Mouse (Mus musculus): ENCODE results near the gene Smarcd1. TPM values are rescaled to one million over a fixed set of nuclear protein-coding genes. Genes with fewer than 3 reads are reported as not detected.

Gene Smarcd1
- 2.4 TPM for polyA plus RNA-seq (2014; fragmentation: Illumina TruSeq; extraction: RNeasy Lipid Tissue Mini Kit (QIAGEN cat#74804); ENCODE audit: low read depth, low replicate concordance)

DNA sequence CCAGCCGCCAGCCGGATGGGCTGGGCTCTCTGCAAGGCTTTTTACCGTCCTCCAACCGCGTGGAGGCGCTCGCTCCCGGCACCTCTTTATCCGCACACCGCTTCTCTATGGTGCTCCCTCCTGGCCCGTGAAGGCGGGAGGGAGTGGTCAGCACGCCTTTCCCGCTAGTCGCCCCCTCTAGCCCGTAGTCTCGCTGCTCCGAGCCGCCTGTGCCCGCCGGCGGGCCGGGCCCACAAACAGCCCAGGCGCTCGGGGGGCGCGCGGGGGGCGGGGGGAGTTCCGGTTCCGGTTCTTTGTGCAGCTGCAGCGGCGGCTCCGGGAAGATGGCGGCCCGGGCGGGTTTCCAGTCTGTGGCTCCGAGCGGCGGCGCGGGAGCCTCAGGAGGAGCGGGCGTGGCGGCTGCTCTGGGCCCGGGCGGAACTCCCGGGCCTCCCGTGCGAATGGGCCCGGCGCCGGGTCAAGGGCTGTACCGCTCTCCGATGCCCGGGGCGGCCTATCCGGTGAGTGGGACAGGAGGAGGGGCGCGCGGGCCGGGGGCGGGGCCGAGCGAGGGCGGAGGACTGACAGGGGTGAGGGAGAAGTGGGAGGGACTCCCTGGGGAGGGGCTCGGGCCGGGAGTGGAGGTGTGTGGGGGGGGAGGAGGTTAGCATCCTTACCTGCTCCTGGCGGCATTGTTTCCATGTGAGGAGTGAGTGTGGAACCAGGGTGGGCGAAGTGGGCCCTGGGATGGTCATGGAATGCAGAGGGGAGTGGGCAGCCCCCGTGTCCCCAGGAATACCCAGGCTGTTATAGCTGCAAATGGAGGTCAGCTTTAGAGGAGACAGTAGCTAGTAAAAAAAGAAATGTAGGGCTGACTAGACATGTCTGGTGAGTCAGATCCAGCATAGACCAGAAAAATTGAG is at the start of gene Smarcd1:
Smarcd1 (plus strand) TSS at position 131 of the 902 bp plus-strand sequence.

GRCm38 (mm10) chr15:99670154-99670821 is 31.6 kb upstream of the Smarcd1 start, which contains the start of gene Asic1:
Gene Asic1, plus strand, starts transcription at chr15:99670368.

DNA sequence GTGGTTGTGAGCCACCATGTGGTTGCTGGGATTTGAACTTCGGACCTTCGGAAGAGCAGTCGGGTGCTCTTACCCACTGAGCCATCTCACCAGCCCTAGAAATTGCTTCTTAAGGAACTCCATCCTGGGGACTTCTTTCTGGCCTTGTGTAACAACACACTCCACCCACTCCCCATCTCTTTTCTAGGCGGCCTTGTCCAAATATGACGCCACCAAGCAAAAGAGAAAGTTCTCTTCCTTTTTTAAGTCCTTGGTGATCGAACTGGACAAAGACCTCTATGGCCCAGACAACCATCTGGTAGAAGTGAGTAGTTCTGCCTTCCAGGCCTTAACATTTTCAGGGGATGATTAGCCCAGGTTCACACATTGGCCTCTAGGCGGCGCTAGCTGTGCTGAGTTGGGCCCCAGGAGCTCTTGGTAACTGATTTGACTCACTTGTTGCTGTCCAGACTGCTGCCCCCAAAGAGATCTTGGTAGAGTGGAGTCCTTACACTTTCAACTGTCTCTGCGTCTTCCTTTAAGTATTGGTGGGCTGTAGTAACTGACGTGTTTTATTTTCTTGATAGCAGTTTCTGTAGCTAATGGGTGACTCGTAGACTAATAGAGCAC is 3.6 kb downstream of the Smarcd1 start, which contains the start of gene Gm17349:
Gm17349 (minus strand) TSS at position 51 of the 609 bp plus-strand sequence.

GRCm38 (mm10) chr15:99717386-99718334 is 15.7 kb downstream of the Smarcd1 start, which contains the start of gene Gpd1:
Gene Gpd1, plus strand, starts transcription at chr15:99717515.

GRCm38 (mm10) chr15:99725341-99726155 is 23.6 kb downstream of the Smarcd1 start, which contains the start of gene Cox14:
Gene Cox14, plus strand, starts transcription at chr15:99725618.

Other genes with a start within 250 kb of the Smarcd1 start
- gene Nckap5l, start 244.4 kb upstream of the Smarcd1 start, polyA plus RNA-seq (2014; fragmentation: Illumina TruSeq; extraction: RNeasy Lipid Tissue Mini Kit (QIAGEN cat#74804); ENCODE audit: low read depth, low replicate concordance) = not detected
- gene Bcdin3d, start 227.4 kb upstream of the Smarcd1 start, polyA plus RNA-seq (2014; fragmentation: Illumina TruSeq; extraction: RNeasy Lipid Tissue Mini Kit (QIAGEN cat#74804); ENCODE audit: low read depth, low replicate concordance) = 0.64 TPM
- not detected for gene Faim2, start 174.0 kb upstream of the Smarcd1 start, polyA plus RNA-seq (2014; fragmentation: Illumina TruSeq; extraction: RNeasy Lipid Tissue Mini Kit (QIAGEN cat#74804); ENCODE audit: low read depth, low replicate concordance)
- gene Aqp2, start 123.1 kb upstream of the Smarcd1 start, polyA plus RNA-seq (2014; fragmentation: Illumina TruSeq; extraction: RNeasy Lipid Tissue Mini Kit (QIAGEN cat#74804); ENCODE audit: low read depth, low replicate concordance) = not detected
- gene Aqp5, start 111.3 kb upstream of the Smarcd1 start, polyA plus RNA-seq (2014; fragmentation: Illumina TruSeq; extraction: RNeasy Lipid Tissue Mini Kit (QIAGEN cat#74804); ENCODE audit: low read depth, low replicate concordance) = not detected
- gene Aqp6, start 100.7 kb upstream of the Smarcd1 start, polyA plus RNA-seq (2014; fragmentation: Illumina TruSeq; extraction: RNeasy Lipid Tissue Mini Kit (QIAGEN cat#74804); ENCODE audit: low read depth, low replicate concordance) = not detected
- 0.82 TPM for gene Racgap1, start 50.5 kb upstream of the Smarcd1 start, polyA plus RNA-seq (2014; fragmentation: Illumina TruSeq; extraction: RNeasy Lipid Tissue Mini Kit (QIAGEN cat#74804); ENCODE audit: low read depth, low replicate concordance)
- gene Asic1, start 31.8 kb upstream of the Smarcd1 start, polyA plus RNA-seq (2014; fragmentation: Illumina TruSeq; extraction: RNeasy Lipid Tissue Mini Kit (QIAGEN cat#74804); ENCODE audit: low read depth, low replicate concordance) = not detected
- not detected for gene Gm17349, start 3.4 kb downstream of the Smarcd1 start, polyA plus RNA-seq (2014; fragmentation: Illumina TruSeq; extraction: RNeasy Lipid Tissue Mini Kit (QIAGEN cat#74804); ENCODE audit: low read depth, low replicate concordance)
- gene Gpd1, start 15.4 kb downstream of the Smarcd1 start, polyA plus RNA-seq (2014; fragmentation: Illumina TruSeq; extraction: RNeasy Lipid Tissue Mini Kit (QIAGEN cat#74804); ENCODE audit: low read depth, low replicate concordance) = 20.9 TPM
- gene Cox14, start 23.5 kb downstream of the Smarcd1 start, polyA plus RNA-seq (2014; fragmentation: Illumina TruSeq; extraction: RNeasy Lipid Tissue Mini Kit (QIAGEN cat#74804); ENCODE audit: low read depth, low replicate concordance) = 10.4 TPM
- gene Cers5, start 70.8 kb downstream of the Smarcd1 start, polyA plus RNA-seq (2014; fragmentation: Illumina TruSeq; extraction: RNeasy Lipid Tissue Mini Kit (QIAGEN cat#74804); ENCODE audit: low read depth, low replicate concordance) = 1.7 TPM
- gene Lima1, start 173.3 kb downstream of the Smarcd1 start, polyA plus RNA-seq (2014; fragmentation: Illumina TruSeq; extraction: RNeasy Lipid Tissue Mini Kit (QIAGEN cat#74804); ENCODE audit: low read depth, low replicate concordance) = 24.2 TPM